Mouse (Mus musculus): ENCODE data around the gene Dmrtc1b. TPM values are rescaled to one million over a fixed set of nuclear protein-coding genes. Genes with fewer than 3 reads are reported as not detected.
A peak's percentile ranks its signal among the peaks of the same experiment; 100 is the strongest.
"Not testable (repeated sequence)": the region's sequence is repeated elsewhere in the genome, so short reads cannot be mapped to it uniquely, and the experiment has no call there.

Dmrtc1b gene
- total RNA-seq (2021): not detected
- long read RNA-seq: 0 reads

- DNase-seq (ENCODE audit: low spot score in 2 of 2): not testable (repeated sequence)
Observed at GRCm38 (mm10) chrX:102707535-102707934, at the start of gene Dmrtc1b, which contains the start of gene Gm9112. TSS of gene Dmrtc1b (plus strand) at chrX:102707865. TSS of gene Gm9112 (minus strand) at chrX:102707635.

GRCm38 (mm10) chrX:102660712-102661111 lies 47.0 kb upstream of the Dmrtc1b start:
- DNase-seq (ENCODE audit: low spot score in 2 of 2): peak; percentile 11 to 13

DNA sequence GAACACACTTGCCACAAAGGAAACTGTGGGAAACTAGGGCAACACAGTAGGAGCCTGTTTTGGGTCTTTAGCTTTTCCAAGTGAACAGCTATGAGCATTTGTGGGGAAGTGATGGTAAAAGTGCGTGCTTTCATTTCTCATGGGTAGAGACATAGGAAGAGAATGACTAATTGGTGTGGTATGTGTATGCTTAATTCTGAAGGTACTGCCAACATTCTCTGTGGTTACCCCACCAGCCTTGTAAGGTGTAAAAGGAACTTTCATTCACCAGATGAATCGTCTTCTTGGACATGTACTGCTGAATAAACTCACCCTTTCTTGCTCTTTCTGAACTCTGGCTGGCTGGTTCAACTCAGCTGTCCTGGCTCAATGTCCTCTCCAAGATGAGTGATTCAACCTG lies 41.0 kb upstream of the Dmrtc1b start:
- no peak for DNase-seq (ENCODE audit: low spot score in 2 of 2)

DNA sequence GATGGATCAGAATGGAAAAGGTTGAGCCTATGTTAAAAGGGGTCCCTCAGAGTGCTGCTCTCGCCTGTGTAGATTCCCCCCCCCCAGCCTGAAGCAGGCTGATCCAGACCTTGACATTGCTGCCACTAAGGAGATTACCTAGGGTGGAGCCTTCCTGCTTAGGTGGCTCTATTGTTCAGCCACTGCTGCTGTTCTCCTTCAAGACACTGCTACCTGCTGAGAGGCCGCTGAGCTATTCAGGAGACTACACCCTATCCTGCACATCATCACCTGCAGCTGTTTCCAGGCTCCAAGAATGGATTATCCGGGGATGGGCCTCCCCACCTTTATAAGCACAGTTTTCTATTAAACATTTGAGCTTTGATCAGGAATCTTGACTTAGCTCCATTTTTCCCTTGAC lies 23.0 kb upstream of the Dmrtc1b start:
- DNase-seq (ENCODE audit: low spot score in 2 of 2): not testable (repeated sequence)

DNA sequence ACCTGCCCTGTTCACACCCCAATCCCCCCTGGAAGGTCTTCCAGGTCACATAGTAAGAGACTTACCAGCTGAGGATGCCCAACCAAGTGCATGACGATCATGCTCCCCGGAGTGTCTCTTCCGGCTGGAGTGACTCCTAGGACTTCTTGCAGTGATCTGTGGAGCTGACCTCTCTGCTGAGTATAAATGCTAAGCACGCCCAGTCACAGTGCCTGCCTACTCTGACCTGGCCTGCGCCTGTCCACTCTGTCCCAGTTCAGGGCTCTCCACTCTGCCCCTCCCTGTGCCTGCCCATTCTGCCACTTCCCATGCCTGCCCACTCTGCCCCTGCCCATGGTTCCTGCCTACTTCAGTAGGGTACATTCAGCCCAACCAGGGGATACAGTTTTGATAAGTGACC lies 20.8 kb upstream of the Dmrtc1b start, which contains the start of gene Gm3880:
Gene Gm3880 (minus strand): TSS at position 101 of the 400 bp plus-strand sequence.
- DNase-seq (ENCODE audit: low spot score in 2 of 2): not testable (repeated sequence)

DNA sequence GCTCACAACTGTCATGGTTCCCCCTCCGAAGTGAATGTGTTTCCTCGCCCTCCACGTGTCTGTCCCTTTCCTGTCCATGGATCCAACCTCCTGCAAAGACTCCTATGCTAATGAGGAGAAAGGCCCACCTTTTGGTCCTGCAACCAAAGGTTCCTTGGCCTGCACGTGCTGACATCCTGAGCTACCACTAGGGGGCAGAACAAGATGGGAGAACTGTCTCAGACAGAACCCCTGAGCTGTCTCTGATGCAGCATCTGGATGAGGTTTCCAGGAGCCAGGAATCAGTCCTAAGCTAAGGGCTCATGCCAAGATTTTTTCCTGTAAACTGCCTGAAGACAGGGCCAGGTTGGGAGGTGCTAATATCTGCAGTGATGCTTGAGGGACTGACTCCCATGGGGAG lies 18.4 kb upstream of the Dmrtc1b start:
- DNase-seq (ENCODE audit: low spot score in 2 of 2): peak; percentile 9 to 41

GRCm38 (mm10) chrX:102700636-102701035 lies 7.0 kb upstream of the Dmrtc1b start:
- not testable (repeated sequence) for DNase-seq (ENCODE audit: low spot score in 2 of 2)

DNA sequence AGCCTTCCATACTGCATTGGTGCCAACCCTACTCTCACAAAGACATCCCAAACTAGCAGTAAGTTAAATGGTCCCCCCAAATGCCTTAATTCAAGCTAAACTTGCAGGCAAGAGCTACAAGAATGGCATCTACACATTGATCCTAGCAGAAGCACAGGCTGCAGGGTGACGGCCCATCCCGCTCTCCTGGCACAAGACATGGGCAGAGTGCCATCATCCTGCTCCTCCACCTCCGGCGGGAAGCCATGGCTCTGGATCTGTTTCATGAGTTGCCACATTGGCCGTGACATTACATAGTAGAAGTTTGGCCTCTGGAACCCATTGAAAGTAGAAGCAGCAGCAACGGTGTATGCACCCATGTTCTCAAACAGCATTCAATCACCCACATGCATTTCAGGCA lies 16.6 kb downstream of the Dmrtc1b start:
- DNase-seq (ENCODE audit: low spot score in 2 of 2): not testable (repeated sequence)

Other genes with a start within 250 kb of the Dmrtc1b start
- 10 to 100 TPM; 14.5 to 16.2 TPM for gene Hdac8, start 202.5 kb upstream of the Dmrtc1b start, total RNA-seq (2021)
- 10 to 100 TPM; 21.0 to 21.8 TPM for gene Phka1, start 63.6 kb upstream of the Dmrtc1b start, total RNA-seq (2021)
- not detected for gene Gm3880, start 20.9 kb upstream of the Dmrtc1b start, total RNA-seq (2021)
- gene Gm9112, start 230 bp upstream of the Dmrtc1b start, total RNA-seq (2021): not detected
- not detected for gene Dmrtc1c1, start 95.1 kb downstream of the Dmrtc1b start, total RNA-seq (2021)
- not detected for gene Dmrtc1c2, start 146.8 kb downstream of the Dmrtc1b start, total RNA-seq (2021)
- gene 1700031F05Rik, start 160.1 kb downstream of the Dmrtc1b start, total RNA-seq (2021): not detected
- gene Dmrtc1a, start 200.8 kb downstream of the Dmrtc1b start, total RNA-seq (2021): 1 to 10 TPM; 1.7 TPM
- not detected for gene 1700011M02Rik, start 201.0 kb downstream of the Dmrtc1b start, total RNA-seq (2021)
- gene 1700018G05Rik, start 220.5 kb downstream of the Dmrtc1b start, total RNA-seq (2021): not detected